Mouse (Mus musculus) 3T3-L1 (cell line): Measurements from ENCODE around the gene Gm20388.

ENCODE experiments used
- DNase-seq: peaks from one replicate; pipeline ENCODE4 v3.0.0-alpha.2; 2015; ENCODE audit warnings: low read depth, low spot score

The Gm20388 gene

GRCm38 (mm10) chr8:121374284-121374683 lies 1463.6 kb downstream of the Gm20388 start:
- no peak for DNase-seq

GRCm38 (mm10) chr8:121374777-121375176 lies 1464.1 kb downstream of the Gm20388 start:
- no peak for DNase-seq

- peak; percentile 86 for DNase-seq
Observed at GRCm38 (mm10) chr8:121376116-121376950, 1465.7 kb downstream of the Gm20388 start.

- no peak for DNase-seq
Observed at GRCm38 (mm10) chr8:121377680-121378079, 1467.0 kb downstream of the Gm20388 start.

GRCm38 (mm10) chr8:121379387-121379786 lies 1468.7 kb downstream of the Gm20388 start:
- no peak for DNase-seq

- peak; percentile 9 for DNase-seq
Observed at GRCm38 (mm10) chr8:121382583-121383241, 1472.1 kb downstream of the Gm20388 start.

GRCm38 (mm10) chr8:121385540-121385939 lies 1474.9 kb downstream of the Gm20388 start:
- DNase-seq = no peak

GRCm38 (mm10) chr8:121390608-121391007 lies 1480.0 kb downstream of the Gm20388 start:
- DNase-seq = peak; percentile 45

GRCm38 (mm10) chr8:121391254-121391653 lies 1480.6 kb downstream of the Gm20388 start:
- DNase-seq = no peak

- DNase-seq = no peak
Observed at GRCm38 (mm10) chr8:121391771-121392170, 1481.1 kb downstream of the Gm20388 start.

GRCm38 (mm10) chr8:121392482-121392881 lies 1481.8 kb downstream of the Gm20388 start:
- DNase-seq = no peak

GRCm38 (mm10) chr8:121393111-121393510 lies 1482.5 kb downstream of the Gm20388 start:
- peak; percentile 69 for DNase-seq

- no peak for DNase-seq
Observed at GRCm38 (mm10) chr8:121394686-121395085, 1484.0 kb downstream of the Gm20388 start.

- DNase-seq = no peak
Observed at GRCm38 (mm10) chr8:121395316-121395715, 1484.7 kb downstream of the Gm20388 start.

- no peak for DNase-seq
Observed at GRCm38 (mm10) chr8:121396151-121396550, 1485.5 kb downstream of the Gm20388 start.

GRCm38 (mm10) chr8:121397201-121397698 lies 1486.6 kb downstream of the Gm20388 start:
- DNase-seq = no peak

GRCm38 (mm10) chr8:121398081-121398480 lies 1487.4 kb downstream of the Gm20388 start:
- DNase-seq = no peak

GRCm38 (mm10) chr8:121398724-121399123 lies 1488.1 kb downstream of the Gm20388 start:
- no peak for DNase-seq

GRCm38 (mm10) chr8:121399173-121399572 lies 1488.5 kb downstream of the Gm20388 start:
- DNase-seq = no peak

GRCm38 (mm10) chr8:121400581-121400980 lies 1489.9 kb downstream of the Gm20388 start:
- DNase-seq = no peak

- no peak for DNase-seq
Observed at GRCm38 (mm10) chr8:121403821-121404220, 1493.2 kb downstream of the Gm20388 start.

- DNase-seq = no peak
Observed at GRCm38 (mm10) chr8:121418081-121418480, 1507.4 kb downstream of the Gm20388 start.

- no peak for DNase-seq
Observed at GRCm38 (mm10) chr8:121419551-121419950, 1508.9 kb downstream of the Gm20388 start.
